Mouse (Mus musculus): ENCODE measurements around the gene Gm10378. TPM values are rescaled to one million over a fixed set of nuclear protein-coding genes. Genes with fewer than 3 reads are reported as not detected.
"Not testable (repeated sequence)": the region's sequence is repeated elsewhere in the genome, so short reads cannot be mapped to it uniquely, and the experiment has no call there.

Gene Gm10378
- not detected in 2 replicates for polyA plus RNA-seq (2015; fragmentation: Nextera tagmentation; extraction: Ambion mirVana)

- H3K36me3 ChIP-seq; H3K27ac ChIP-seq; DNase-seq; H3K27me3 ChIP-seq; H3K4me1 ChIP-seq (replicated peaks); H3K4me3 ChIP-seq (replicated peaks); H3K9me3 ChIP-seq (replicated peaks); H3K4me2 ChIP-seq; ATAC-seq (ENCODE audit: low read depth); H3K9ac ChIP-seq: not testable (repeated sequence)
- no CpG with 5 or more reads among the region's 1 CpGs for WGBS (ENCODE audit: insufficient replicate concordance)
These were observed at the start of gene Gm10378 for GRCm38 (mm10) chr14:42655638-42656037. Gene Gm10378, plus strand, starts transcription at chr14:42655938.

GRCm38 (mm10) chr14:42641817-42642216 lies 13.9 kb upstream of the Gm10378 start, which contains the start of gene Gm3633:
Gene Gm3633, minus strand, starts transcription at chr14:42641917.
- H3K9ac ChIP-seq; ATAC-seq (ENCODE audit: low read depth); H3K4me1 ChIP-seq (replicated peaks); H3K27me3 ChIP-seq; H3K36me3 ChIP-seq; H3K4me3 ChIP-seq (replicated peaks); H3K9me3 ChIP-seq (replicated peaks); DNase-seq; H3K4me2 ChIP-seq; H3K27ac ChIP-seq: not testable (repeated sequence)
- 89% methylated on average over 1 of the region's 2 CpGs for WGBS (ENCODE audit: insufficient replicate concordance)

Small RNAs within 50 kb of the gene (microRNA-seq; reads per million reads assigned to microRNA genes)
- gene Gm23620 (not detected), gene Gm25228 (not detected)

Other genes with a start within 250 kb of the Gm10378 start
- gene Gm8005, start 216.3 kb upstream of the Gm10378 start, polyA plus RNA-seq (2015; fragmentation: Nextera tagmentation; extraction: Ambion mirVana), result not detected in 2 replicates
- gene Gm8011, start 192.1 kb upstream of the Gm10378 start, polyA plus RNA-seq (2015; fragmentation: Nextera tagmentation; extraction: Ambion mirVana), result not detected in 2 replicates
- gene Gm8020, start 153.6 kb upstream of the Gm10378 start, polyA plus RNA-seq (2015; fragmentation: Nextera tagmentation; extraction: Ambion mirVana), result not detected in 2 replicates
- gene Gm8024, start 131.7 kb upstream of the Gm10378 start, polyA plus RNA-seq (2015; fragmentation: Nextera tagmentation; extraction: Ambion mirVana), result not detected in 2 replicates
- gene Gm17124, start 56.1 kb upstream of the Gm10378 start, polyA plus RNA-seq (2015; fragmentation: Nextera tagmentation; extraction: Ambion mirVana), result not detected in 2 replicates
- not detected in 2 replicates for gene Gm3633, start 14.0 kb upstream of the Gm10378 start, polyA plus RNA-seq (2015; fragmentation: Nextera tagmentation; extraction: Ambion mirVana)
- not detected in 2 replicates for gene Gm3015, start 112.9 kb downstream of the Gm10378 start, polyA plus RNA-seq (2015; fragmentation: Nextera tagmentation; extraction: Ambion mirVana)
- gene Gm10377, start 142.0 kb downstream of the Gm10378 start, polyA plus RNA-seq (2015; fragmentation: Nextera tagmentation; extraction: Ambion mirVana), result not detected in 2 replicates
- gene Gm21977, start 197.5 kb downstream of the Gm10378 start, polyA plus RNA-seq (2015; fragmentation: Nextera tagmentation; extraction: Ambion mirVana), result not detected in 2 replicates

All from liver, embryonic 13.5 days (tissue).